26 mouse cellular contexts compared by ENCODE assay signal in genomic region chr4:107739789-107740405, GRCm38 (mm10). TPM values are rescaled to one million over a fixed set of nuclear protein-coding genes. Genes with fewer than 3 reads are reported as not detected.
DNase-seq lines count a peak whose midpoint lies in the region; ATAC-seq and TF ChIP-seq lines count a peak whose summit lies in the region.
"Had no signal": no experiment of that assay in that cellular context is flagged by ENCODE, and none has a peak within 500 bp of the region (broad histone marks: within the 10 kb centered on the region; RNA-seq: fewer than 3 reads in every experiment).

No protein-coding gene starts in this region.

- intact Hi-C loops in left cerebral cortex, postnatal 4 days (cut with DNase I), result loop anchor here (2.0 kb wide), 2 partner anchors 63 to 105 kb away; partner anchors contain the start of gene Lrp8

- peak overlapping the region; percentile 73 for H3K27ac ChIP-seq in forebrain, embryonic 16.5 days (ENCODE audit: low read length)
- H3K27ac ChIP-seq: embryonic facial prominence, embryonic 12.5 days; gastrocnemius, adult 2 months; kidney, embryonic 15.5 days; limb, embryonic 10.5 days; liver, embryonic 15.5 days; lung, embryonic 15.5 days; neural tube, embryonic 12.5 days had no signal

- H3K4me3 ChIP-seq in forebrain, embryonic 16.5 days (replicated peaks; ENCODE audit: low read length), result no peak overlapping the region
- H3K4me3 ChIP-seq: embryonic facial prominence, embryonic 12.5 days; gastrocnemius, adult 2 months; kidney, embryonic 15.5 days; limb, embryonic 10.5 days; liver, embryonic 15.5 days; lung, embryonic 15.5 days; megakaryocyte, embryonic 14.5 days; neural tube, embryonic 12.5 days had no signal

- ATAC-seq in forebrain, embryonic 16.5 days, result peak; percentile 63

- no peaks in the 10 kb centered on the region for H3K27me3 ChIP-seq in forebrain, embryonic 16.5 days (replicated peaks; ENCODE audit: control insufficient read depth, insufficient read depth, low read length)
- H3K27me3 ChIP-seq: embryonic facial prominence, embryonic 12.5 days; neural tube, embryonic 12.5 days had no signal

- no peak for TF ChIP-seq POLR2A in brain, embryonic 14.5 days (IDR thresholded peaks at IDR 0.05; ENCODE audit: borderline replicate concordance, extremely low read depth, insufficient read depth, insufficient read length, poor library complexity, severe bottlenecking)

- 27% methylated on average over 6 of the region's 6 CpGs for WGBS in forebrain, embryonic 16.5 days

- H3K4me2 ChIP-seq in forebrain, embryonic 16.5 days (ENCODE audit: low read length), result no peak overlapping the region
- H3K4me2 ChIP-seq: embryonic facial prominence, embryonic 12.5 days; kidney, embryonic 15.5 days; liver, embryonic 15.5 days; lung, embryonic 15.5 days; neural tube, embryonic 12.5 days had no signal

- H3K9ac ChIP-seq in forebrain, embryonic 16.5 days (replicated peaks; ENCODE audit: low read depth, low read length), result 0 out of 2 replicates have a peak overlapping the region, but pooled peaks have one; percentile 9
- H3K9ac ChIP-seq: embryonic facial prominence, embryonic 12.5 days; kidney, embryonic 15.5 days; liver, embryonic 15.5 days; lung, embryonic 15.5 days; neural tube, embryonic 12.5 days had no signal

- peaks cover 38% of the 10 kb centered on the region for H3K4me1 ChIP-seq in forebrain, embryonic 16.5 days (replicated peaks; ENCODE audit: control insufficient read depth, insufficient read depth, low read length)
- H3K4me1 ChIP-seq: embryonic facial prominence, embryonic 12.5 days; liver, embryonic 15.5 days; lung, embryonic 15.5 days had no signal

- peak; percentile 75 to 77 for DNase-seq in cerebellum, postnatal 10 days
- no peak for DNase-seq in cerebellum, adult 9-10 months
- peak; percentile 47 for DNase-seq in left cerebral cortex, postnatal 4 days
- no peak for DNase-seq in left cerebral cortex, adult 11 months (ENCODE audit: low spot score)
- peak; percentile 91 for DNase-seq in brain, embryonic 14.5 days (ENCODE audit: low read depth)
- no peak for DNase-seq in testis, postnatal 10 days (ENCODE audit: low spot score)
- DNase-seq: adrenal gland, postnatal 10 days; cerebellum, adult 8-10 months; gastrocnemius, adult 2 months; kidney, adult 11 months; kidney, postnatal 4 days; liver; lung, postnatal 36 days; thymus, postnatal 36 days had no signal

- no peaks in the 10 kb centered on the region for H3K9me3 ChIP-seq in forebrain, embryonic 16.5 days (ENCODE audit: control insufficient read depth, low read length)
- H3K9me3 ChIP-seq: embryonic facial prominence, embryonic 12.5 days; kidney, embryonic 15.5 days; limb, embryonic 10.5 days; liver, embryonic 15.5 days; lung, embryonic 15.5 days; megakaryocyte, embryonic 14.5 days; neural tube, embryonic 12.5 days had no signal

- TF ChIP-seq CTCF in brain, embryonic 14.5 days (IDR thresholded peaks at IDR 0.05; ENCODE audit: borderline replicate concordance, extremely low read depth, insufficient read depth, insufficient read length), result no peak

- H3K36me3 ChIP-seq in forebrain, embryonic 16.5 days (ENCODE audit: control insufficient read depth, insufficient read depth), result no peaks in the 10 kb centered on the region
- H3K36me3 ChIP-seq: embryonic facial prominence, embryonic 12.5 days; kidney, embryonic 15.5 days; limb, embryonic 10.5 days; liver, embryonic 15.5 days; lung, embryonic 15.5 days; neural tube, embryonic 12.5 days had no signal

RNA-seq across cellular contexts. Expression of gene Dmrtb1, which starts 55.9 kb away (rescaled TPM):
- total RNA-seq in left cerebral cortex, postnatal 4 days (2021), result 1 to 10 TPM; 3.4 to 3.6 TPM
- 61.0 and 82.4 TPM in 2 replicates for polyA plus RNA-seq in brain, embryonic 14.5 days (2012; rRNA removed)
- 8.2 and 18.0 TPM in 2 replicates for polyA plus RNA-seq in forebrain, embryonic 16.5 days (2015; fragmentation: Nextera tagmentation; extraction: Ambion mirVana)
- total RNA-seq: adrenal gland, postnatal 10 days; gastrocnemius, adult 2 months; gastrocnemius, postnatal 4 days; heart, adult 8-10 months; heart, postnatal 25 days had no signal
- polyA plus RNA-seq: heart, embryonic 14.5 days; kidney, embryonic 15.5 days; liver, embryonic 15.5 days; lung, embryonic 15.5 days had no signal

Comparison
In these comparisons a context has a peak if more than half of its experiments do, and no peak if none do; other contexts are left out.
1. DNase-seq: peak in cerebellum, postnatal 10 days (2 of 2), left cerebral cortex, postnatal 4 days (single experiment) and brain, embryonic 14.5 days (single experiment); none in cerebellum, adult 9-10 months (single experiment), left cerebral cortex, adult 11 months (single experiment) and testis, postnatal 10 days (single experiment).